Mouse (Mus musculus) bone marrow macrophage, adult 2 months (primary cell): ENCODE measurements around the gene Plin4.

Experiments used
- CTCF ChIP-seq: IDR thresholded peaks from 2 replicates; pipeline ENCODE4 v1.5.1; 2012; ENCODE audit warnings: low read depth, mild to moderate bottlenecking, low read length, moderate library complexity
- POLR2A ChIP-seq: IDR thresholded peaks from 2 replicates; pipeline ENCODE4 v1.6.1; 2012; ENCODE audit warnings: mild to moderate bottlenecking, low read depth, low read length, borderline replicate concordance

GRCm38 (mm10) chr17:56107736-56108135, 1.9 kb downstream of the Plin4 start:
- no peak for TF ChIP-seq POLR2A
- no peak for TF ChIP-seq CTCF
